Mouse (Mus musculus) hindbrain, embryonic 16.5 days (tissue): ENCODE measurements around the gene Notum. TPM values are rescaled to one million over a fixed set of nuclear protein-coding genes. Genes with fewer than 3 reads are reported as not detected.

ENCODE experiments used
- ATAC-seq: fragments of 200-750 bp; cut with Nextera tagmentation; 2 replicates; pipeline ENCODE4 v1.8.0; 2017; ENCODE audit warnings: moderate TSS enrichment, moderate library complexity
- H3K27ac ChIP-seq: fragments of 300-500 bp; sonication (generic); 2 replicates; pipeline ENCODE4 v1.5.1; 2014; ENCODE audit warnings: low read depth, mild to moderate bottlenecking, control low read depth, low read length, moderate library complexity
- H3K27me3 ChIP-seq: fragments of 300-500 bp; sonication (generic); replicated peaks from 2 replicates; pipeline ENCODE4 v1.6.1; 2014; ENCODE audit warnings: low read length; ENCODE audit not compliant: control insufficient read depth, insufficient read depth
- H3K36me3 ChIP-seq: fragments of 300-500 bp; sonication (generic); 2 replicates; pipeline ENCODE4 v1.6.1; 2014; ENCODE audit warnings: mild to moderate bottlenecking, low read length, moderate library complexity, mixed read lengths; ENCODE audit not compliant: control insufficient read depth, insufficient read depth
- H3K4me1 ChIP-seq: fragments of 300-500 bp; sonication (generic); 2 replicates; pipeline ENCODE4 v1.6.1; 2014; ENCODE audit warnings: low read depth, low read length; ENCODE audit not compliant: control insufficient read depth, insufficient read depth
- H3K4me2 ChIP-seq: fragments of 300-500 bp; sonication (generic); 2 replicates; pipeline ENCODE4 v1.6.1; 2014; ENCODE audit warnings: mild to moderate bottlenecking, low read length, control low read depth, moderate library complexity
- H3K4me3 ChIP-seq: fragments of 300-500 bp; sonication (generic); 2 replicates; pipeline ENCODE4 v1.5.1; 2014; ENCODE audit warnings: mild to moderate bottlenecking, low read length, control low read depth, moderate library complexity
- H3K9ac ChIP-seq: fragments of 300-500 bp; sonication (generic); 2 replicates; pipeline ENCODE4 v1.6.1; 2014; ENCODE audit warnings: low read depth, mild to moderate bottlenecking, control low read depth, low read length, moderate library complexity
- H3K9me3 ChIP-seq: fragments of 300-500 bp; sonication (generic); 2 replicates; pipeline ENCODE4 v1.6.1; 2014; ENCODE audit warnings: mild to moderate bottlenecking, low read length, moderate library complexity; ENCODE audit not compliant: control insufficient read depth
- WGBS: fragments of 180-500 bp; shearing (Covaris S2); extraction: QIAGEN DNeasy Blood & Tissue Kit; methylation state at CpG from one replicate; pipeline ENCODE4 v1.1.7; 2014; 5-methylcytosine and 5-hydroxymethylcytosine counted together
- microRNA-seq: library from miRNA; unstranded; fragments of <30 nt; microRNA quantifications from one replicate; pipeline ENCODE4, GENCODE M21; 2017
- polyA plus RNA-seq: library from polyadenylated mRNA; unstranded; fragments of >200 nt; fragmentation: Nextera tagmentation; extraction: Ambion mirVana; gene quantifications from 2 replicates; pipeline ENCODE4 v1.2.1, GENCODE M21; 2015

Gene Notum
- polyA plus RNA-seq, 1 experiment from 2014 or later: 3.8 TPM

- H3K27ac ChIP-seq: no peak overlapping the region
- no peak overlapping the region for H3K4me2 ChIP-seq
- no peak for ATAC-seq
- H3K27me3 ChIP-seq: peaks cover 2% of the 10 kb centered on the region; the same call in 1 of the 2 replicates
- no peaks in the 10 kb centered on the region for H3K9me3 ChIP-seq
- 83% methylated on average over 7 of the region's 7 CpGs for WGBS
- H3K36me3 ChIP-seq: peaks cover 19% of the 10 kb centered on the region
- H3K4me3 ChIP-seq: no peak overlapping the region
- peaks cover 9% of the 10 kb centered on the region for H3K4me1 ChIP-seq
- no peak overlapping the region for H3K9ac ChIP-seq
Observed at GRCm38 (mm10) chr11:120605667-120606066, 55.3 kb downstream of the Notum start.

Small RNA genes lying within 50 kb of the gene (microRNA-seq; reads per million reads assigned to microRNA genes)
- 1.0 reads per million for gene Mir6936

Other genes starting within 250 kb of the Notum start
- 28.7 and 33.2 TPM in 2 replicates for gene Nploc4, start 223.5 kb downstream of the Notum start, polyA plus RNA-seq
- not detected in 2 replicates for gene Tspan10, start 218.5 kb downstream of the Notum start, polyA plus RNA-seq
- gene Pde6g, start 207.7 kb downstream of the Notum start, polyA plus RNA-seq: 0.30 TPM in 1 of 2 replicates, not detected in the other
- gene Oxld1, start 203.1 kb downstream of the Notum start, polyA plus RNA-seq: 10.8 and 15.8 TPM in 2 replicates
- gene Ccdc137, start 203.1 kb downstream of the Notum start, polyA plus RNA-seq: 23.5 and 25.9 TPM in 2 replicates
- gene Arl16, start 193.6 kb downstream of the Notum start, polyA plus RNA-seq: 60.5 and 68.1 TPM in 2 replicates
- 135 and 137 TPM in 2 replicates for gene Mrpl12, start 176.6 kb downstream of the Notum start, polyA plus RNA-seq
- 31.2 and 31.5 TPM in 2 replicates for gene Slc25a10, start 169.3 kb downstream of the Notum start, polyA plus RNA-seq
- 0.92 and 1.0 TPM in 2 replicates for gene Gcgr, start 130.5 kb downstream of the Notum start, polyA plus RNA-seq
- gene Mcrip1, start 111.4 kb downstream of the Notum start, polyA plus RNA-seq: 243 and 245 TPM in 2 replicates
- 0.64 TPM in 1 of 2 replicates, not detected in the other for gene Ppp1r27, start 110.0 kb downstream of the Notum start, polyA plus RNA-seq
- gene P4hb, start 87.9 kb downstream of the Notum start, polyA plus RNA-seq: 252 and 298 TPM in 2 replicates
- 501 and 544 TPM in 2 replicates for gene Arhgdia, start 79.6 kb downstream of the Notum start, polyA plus RNA-seq
- 55.8 and 202 TPM in 2 replicates for gene Alyref, start 62.8 kb downstream of the Notum start, polyA plus RNA-seq
- 194 and 203 TPM in 2 replicates for gene Anapc11, start 62.8 kb downstream of the Notum start, polyA plus RNA-seq
- 0.99 and 1.00 TPM in 2 replicates for gene Npb, start 52.7 kb downstream of the Notum start, polyA plus RNA-seq
- 236 and 242 TPM in 2 replicates for gene Pcyt2, start 43.2 kb downstream of the Notum start, polyA plus RNA-seq
- gene Sirt7, start 35.9 kb downstream of the Notum start, polyA plus RNA-seq: 39.4 and 41.3 TPM in 2 replicates
- 25.4 and 34.6 TPM in 2 replicates for gene Mafg, start 27.6 kb downstream of the Notum start, polyA plus RNA-seq
- gene Pycr1, start 17.4 kb downstream of the Notum start, polyA plus RNA-seq: 18.0 and 20.0 TPM in 2 replicates
- 1.1 and 2.4 TPM in 2 replicates for gene Myadml2, start 13.0 kb downstream of the Notum start, polyA plus RNA-seq
- 146 and 151 TPM in 2 replicates for gene Aspscr1, start 11.8 kb upstream of the Notum start, polyA plus RNA-seq
- 106 and 107 TPM in 2 replicates for gene Cenpx, start 52.6 kb upstream of the Notum start, polyA plus RNA-seq
- 73.4 and 77.8 TPM in 2 replicates for gene Lrrc45, start 52.8 kb upstream of the Notum start, polyA plus RNA-seq
- gene Rac3, start 60.3 kb upstream of the Notum start, polyA plus RNA-seq: 624 and 705 TPM in 2 replicates
- gene Dcxr, start 66.1 kb upstream of the Notum start, polyA plus RNA-seq: 11.1 and 12.7 TPM in 2 replicates
- 1.3 and 2.0 TPM in 2 replicates for gene Cbr2, start 70.9 kb upstream of the Notum start, polyA plus RNA-seq
- 2.0 and 2.9 TPM in 2 replicates for gene Hmga1b, start 101.6 kb upstream of the Notum start, polyA plus RNA-seq
- 134 and 139 TPM in 2 replicates for gene Rfng, start 123.0 kb upstream of the Notum start, polyA plus RNA-seq
- gene Gps1, start 123.1 kb upstream of the Notum start, polyA plus RNA-seq: 272 and 305 TPM in 2 replicates
- gene Dus1l, start 135.2 kb upstream of the Notum start, polyA plus RNA-seq: 46.9 and 48.5 TPM in 2 replicates
- 82.9 and 92.6 TPM in 2 replicates for gene Fasn, start 163.4 kb upstream of the Notum start, polyA plus RNA-seq